Mouse (Mus musculus): ENCODE results near the gene Spopl.

DNA sequence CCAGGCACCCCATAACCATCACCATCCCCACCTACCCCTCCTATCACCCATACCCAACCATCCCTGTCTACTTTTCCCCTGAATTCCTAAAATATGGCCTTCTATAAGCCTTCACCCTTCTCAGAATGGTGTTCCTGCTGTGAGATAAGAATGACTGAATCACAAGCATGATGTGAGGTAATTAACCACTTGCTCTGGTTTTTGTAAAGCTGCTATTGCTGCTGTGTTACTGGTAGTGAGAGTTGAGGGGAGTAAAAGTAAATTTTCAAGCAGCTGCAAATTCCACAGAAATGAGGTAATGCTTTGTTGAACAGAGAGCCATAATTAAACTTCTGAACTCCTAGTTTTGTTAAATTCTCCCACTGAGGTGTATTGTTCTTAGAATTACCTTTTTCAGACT is 48.2 kb upstream of the Spopl start:
- TF ChIP-seq POLR2A (IDR thresholded peaks at IDR 0.05; ENCODE audit: control insufficient read depth, low read depth, low read length) (no peak), CTCF (IDR thresholded peaks at IDR 0.05; ENCODE audit: control insufficient read depth, insufficient read depth, insufficient replicate concordance, low read depth, low read length) (no peak)

Measured in testis, adult 2 months (tissue).